Mouse (Mus musculus) cerebellum, postnatal 36 days (tissue): ENCODE data around the gene Idh3a.
"Not testable (repeated sequence)": the region's sequence is repeated elsewhere in the genome, so short reads cannot be mapped to it uniquely, and the experiment has no call there.

Experiments used
- DNase-seq, 2 experiments: peaks; one replicate each; pipeline ENCODE4 v3.0.0; 2021 to 2022; ENCODE audit warnings: mixed read lengths in 2 of 2

Idh3a gene

DNA sequence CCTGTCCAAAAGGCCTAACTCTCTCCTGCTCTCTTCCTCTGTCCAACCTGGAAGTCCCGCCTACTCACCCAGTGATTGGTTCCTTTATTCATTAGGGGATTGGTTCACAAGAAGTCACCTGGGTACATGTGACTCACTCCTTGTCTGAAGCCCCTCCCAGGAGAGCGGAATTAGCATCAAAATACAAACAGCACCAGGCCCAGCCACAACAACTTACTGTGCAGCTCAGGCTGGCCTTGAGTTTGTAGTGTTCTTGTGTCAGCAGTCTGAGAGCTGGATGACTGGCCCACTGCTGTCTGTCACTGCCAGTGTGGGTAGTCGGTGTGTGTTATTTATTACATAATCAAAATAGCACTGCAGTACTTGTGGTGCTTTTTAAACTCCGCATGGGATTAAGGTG is 7.5 kb downstream of the Idh3a start:
- not testable (repeated sequence) for DNase-seq

DNA sequence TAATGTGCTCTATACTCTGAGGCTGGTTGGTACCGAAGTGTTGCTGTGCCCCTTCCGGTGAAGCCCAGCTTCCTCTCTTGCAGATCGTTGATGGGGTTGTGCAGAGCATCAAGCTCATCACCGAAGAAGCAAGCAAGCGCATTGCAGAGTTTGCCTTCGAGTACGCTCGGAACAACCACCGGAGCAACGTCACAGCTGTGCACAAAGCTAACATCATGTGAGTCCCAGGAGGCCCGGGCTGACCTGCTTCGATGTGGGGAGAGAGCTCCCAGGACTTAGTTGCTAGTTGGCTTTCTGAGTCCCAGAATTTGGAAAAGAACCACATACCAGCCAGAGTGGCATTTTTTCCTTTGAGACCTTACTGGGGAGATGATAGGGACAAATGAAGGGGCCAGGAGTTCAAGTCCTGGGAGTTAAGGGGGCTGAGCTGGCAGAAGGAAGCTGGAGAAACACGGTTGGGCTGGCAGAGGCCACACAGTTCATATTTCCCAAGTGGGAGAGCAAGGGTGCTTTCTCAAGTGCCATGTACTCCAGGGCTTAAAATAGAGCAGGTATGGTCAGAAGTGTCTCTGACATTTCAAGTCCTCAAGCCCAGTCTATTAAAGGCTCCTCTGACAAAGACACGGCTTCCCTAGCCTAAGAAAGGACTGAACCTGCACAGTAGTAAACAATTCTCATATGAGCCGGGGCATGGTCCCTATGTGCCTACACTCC is 10.8 kb downstream of the Idh3a start:
- no peak for DNase-seq

DNA sequence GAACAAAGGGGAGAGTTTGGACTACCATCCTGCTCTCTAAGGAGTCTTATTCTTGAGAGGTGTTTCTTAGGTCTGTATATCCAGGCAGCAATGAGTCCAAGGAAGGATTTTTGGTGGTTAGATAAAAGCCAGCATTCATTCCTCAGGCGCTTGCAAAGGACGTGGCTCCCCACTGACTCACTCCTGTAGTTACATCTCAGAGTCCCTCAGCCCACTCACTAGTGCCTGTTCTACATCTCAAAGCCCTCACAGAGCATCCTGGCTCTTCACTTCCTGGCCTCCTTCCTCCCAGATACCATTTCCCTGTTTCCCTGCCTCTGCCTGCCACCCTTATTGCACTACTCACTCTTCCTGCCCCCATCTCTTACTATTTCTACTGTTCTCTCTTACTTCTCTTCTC is 16.3 kb downstream of the Idh3a start:
- DNase-seq: no peak

DNA sequence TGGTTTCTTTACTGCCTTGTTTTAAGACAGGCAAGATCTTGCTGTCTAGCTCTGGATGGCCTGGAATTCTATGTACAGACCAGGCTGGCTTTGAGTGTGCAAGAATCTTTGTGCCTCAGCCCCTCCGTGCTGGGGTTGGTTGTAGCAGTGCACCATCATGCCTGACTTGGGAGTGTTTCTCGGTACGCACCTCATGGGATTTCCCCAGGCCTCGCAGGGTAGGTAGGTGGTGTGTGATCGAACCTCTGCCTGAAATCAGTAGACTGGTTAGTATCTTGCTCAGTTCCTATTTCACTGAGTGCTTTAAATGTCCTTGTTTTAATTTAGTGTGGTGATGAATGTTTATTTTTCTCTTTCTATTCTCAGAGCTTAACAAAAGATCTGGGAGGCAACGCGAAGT is 16.8 kb downstream of the Idh3a start:
- no peak for DNase-seq

DNA sequence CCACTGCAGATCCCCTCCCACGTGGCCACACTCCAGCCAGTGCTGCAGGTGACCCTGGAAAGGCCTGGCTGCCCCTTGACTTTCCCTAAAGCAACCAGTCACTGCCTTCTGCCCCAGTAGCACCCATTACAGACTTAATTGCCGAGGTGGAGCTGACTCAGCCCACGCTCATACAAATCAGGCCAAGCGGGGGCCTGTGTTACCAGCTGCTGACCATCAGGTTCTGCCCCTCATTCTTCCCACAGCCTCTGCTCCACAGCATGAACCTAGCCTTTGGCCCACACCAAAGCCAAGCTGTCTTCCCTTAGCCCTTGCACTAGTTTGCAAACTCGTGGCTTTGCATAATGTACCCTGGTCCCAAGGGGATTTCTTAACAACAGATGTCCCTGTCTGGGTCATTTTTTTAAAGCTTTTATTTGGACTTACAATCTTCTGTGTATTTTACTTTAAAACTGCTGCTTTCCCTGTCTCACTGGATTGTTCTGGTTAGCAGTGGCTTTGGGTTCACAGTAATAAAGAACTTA is 18.1 kb downstream of the Idh3a start:
- no peak for DNase-seq

DNA sequence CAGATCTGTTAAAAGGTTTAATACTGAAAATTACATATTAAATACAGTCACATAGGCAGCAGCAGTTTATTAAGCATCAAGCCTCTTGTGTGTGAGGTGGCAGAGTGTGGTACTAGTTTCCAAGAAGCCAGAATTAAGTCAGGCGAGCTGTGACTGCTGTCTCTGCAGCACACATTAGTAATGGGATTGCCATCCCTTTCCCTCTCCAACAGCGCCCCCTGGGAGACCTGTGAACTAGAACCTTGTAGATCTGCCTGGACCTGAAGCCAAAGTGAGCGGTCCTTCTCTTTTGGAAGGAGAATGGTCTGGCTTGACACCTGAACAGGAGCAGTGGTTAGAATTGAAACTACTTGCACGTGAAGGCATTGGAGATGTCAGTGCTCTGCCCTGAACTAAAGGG is 18.8 kb downstream of the Idh3a start:
- peak; percentile 52 to 62 for DNase-seq

DNA sequence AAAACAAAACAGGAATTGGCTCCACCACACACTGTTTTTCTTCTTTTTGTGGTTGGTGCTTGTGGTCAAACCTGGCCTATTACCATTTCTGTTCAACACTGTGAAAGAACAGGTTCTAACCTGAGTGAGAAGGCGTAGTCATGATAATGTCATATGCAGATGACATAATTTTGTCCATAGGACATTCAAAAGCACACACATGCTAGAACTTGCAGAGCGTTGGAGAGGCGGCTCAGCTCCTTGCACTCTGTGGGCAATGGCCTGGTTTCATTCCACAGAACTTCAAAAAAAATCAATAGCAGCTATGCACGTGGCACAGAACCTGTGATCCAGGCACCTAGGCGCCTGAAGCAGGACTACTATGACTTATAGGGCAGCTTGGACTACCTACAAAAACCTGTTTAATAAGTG is 26.7 kb downstream of the Idh3a start:
- DNase-seq: no peak

DNA sequence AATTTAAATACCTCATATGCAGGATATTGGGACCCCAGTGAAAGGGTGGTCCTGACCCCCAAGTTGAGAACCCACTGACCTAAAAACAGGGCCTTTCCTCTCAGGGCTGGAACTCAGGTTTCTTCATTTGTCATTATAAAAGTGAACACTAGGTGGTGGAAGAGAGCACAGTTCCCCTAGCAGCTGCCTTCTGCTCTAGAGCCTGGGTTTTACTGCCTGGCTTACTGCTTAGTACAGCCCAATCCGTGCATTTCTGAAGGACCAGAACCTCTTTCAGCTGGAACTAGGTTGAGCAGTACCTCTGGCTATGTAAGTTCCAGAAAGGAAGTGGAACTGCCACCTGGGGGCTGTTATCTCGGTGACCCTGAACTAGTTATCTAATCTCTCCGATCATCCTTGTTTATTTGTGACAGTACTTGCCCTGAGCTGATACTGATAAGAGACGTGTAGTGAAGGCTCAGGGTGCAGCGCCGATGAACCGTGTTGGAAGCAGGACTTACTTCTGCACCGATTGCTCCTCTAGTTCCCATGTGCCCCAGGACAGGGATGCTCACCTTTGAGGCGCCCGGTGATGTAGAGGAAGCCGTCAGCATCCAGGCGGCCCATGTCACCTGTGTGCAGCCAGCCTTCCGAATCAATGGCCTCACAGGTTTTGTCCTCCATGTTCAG is 28.2 kb downstream of the Idh3a start:
- DNase-seq: peak; percentile 9 to 43

DNA sequence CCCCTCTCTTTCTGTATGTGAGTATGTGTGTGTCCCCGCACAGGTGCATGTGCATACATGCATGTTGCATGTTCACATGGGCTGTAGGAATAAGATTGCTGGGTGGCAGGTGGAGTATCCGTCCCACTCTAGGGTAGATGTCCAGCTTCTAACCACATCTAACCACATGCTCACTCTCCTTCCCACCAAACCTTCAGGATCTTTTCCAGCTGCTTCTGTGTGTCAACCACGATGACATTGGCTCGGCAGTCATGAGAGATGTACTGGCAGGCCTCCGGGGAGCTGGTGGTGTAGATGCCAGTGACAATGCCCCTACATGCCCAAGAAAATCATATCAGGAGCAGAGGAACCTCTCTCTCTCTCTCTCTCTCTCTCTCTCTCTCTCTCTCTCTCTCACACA is 41.1 kb downstream of the Idh3a start:
- no peak for DNase-seq

DNA sequence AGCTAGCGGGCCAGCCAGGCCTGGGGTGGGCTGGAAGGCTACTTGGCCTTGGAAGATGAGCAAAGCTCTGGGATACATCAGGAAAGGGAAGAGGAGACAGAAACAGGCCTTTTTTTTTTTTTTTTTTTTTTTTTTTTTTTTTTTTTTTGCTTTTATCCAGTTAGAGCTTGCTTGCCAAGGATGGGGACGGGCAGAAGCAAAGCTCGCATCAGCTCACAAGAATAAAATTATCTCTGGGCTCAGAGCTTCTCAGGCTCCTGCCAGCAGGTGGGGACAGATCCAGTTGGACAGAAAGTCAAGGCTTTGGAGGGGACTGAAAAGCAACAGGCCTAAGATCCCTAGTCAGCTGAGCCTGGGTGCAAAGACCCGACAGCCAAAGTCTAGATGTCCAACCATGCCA is 42.6 kb downstream of the Idh3a start:
- peak; percentile 17 to 22 for DNase-seq

DNA sequence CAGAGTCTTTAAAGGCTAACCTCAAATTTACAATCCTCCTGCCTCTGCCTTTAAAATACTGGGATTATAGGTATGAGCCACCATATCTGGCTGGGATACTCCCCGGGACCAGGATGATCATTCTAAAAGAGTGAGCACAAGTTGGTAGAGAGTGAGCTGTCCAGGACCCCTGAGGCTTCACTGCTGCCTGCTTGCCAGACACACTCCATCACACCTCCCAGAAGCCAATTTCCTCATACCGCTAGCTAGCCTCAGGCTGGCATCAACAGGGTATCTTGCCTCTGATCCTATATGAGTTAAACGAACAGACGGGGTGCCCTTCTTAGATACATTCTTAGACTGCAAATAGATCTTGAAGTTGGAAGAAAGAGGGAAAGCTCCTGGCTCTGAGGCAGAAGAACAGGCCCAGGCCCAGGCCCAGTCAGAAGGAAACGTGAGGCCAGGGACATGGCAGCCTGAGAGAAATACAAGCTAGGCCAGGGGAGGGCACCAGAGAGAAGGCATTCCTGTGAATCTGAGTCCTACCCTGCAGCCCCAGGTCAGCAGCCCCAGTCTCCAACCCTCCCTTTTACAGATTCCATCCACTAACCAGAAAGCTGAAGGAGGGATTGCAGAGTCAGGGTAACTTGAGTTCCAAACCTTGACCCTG is 43.6 kb downstream of the Idh3a start:
- DNase-seq: peak; percentile 31 to 32

DNA sequence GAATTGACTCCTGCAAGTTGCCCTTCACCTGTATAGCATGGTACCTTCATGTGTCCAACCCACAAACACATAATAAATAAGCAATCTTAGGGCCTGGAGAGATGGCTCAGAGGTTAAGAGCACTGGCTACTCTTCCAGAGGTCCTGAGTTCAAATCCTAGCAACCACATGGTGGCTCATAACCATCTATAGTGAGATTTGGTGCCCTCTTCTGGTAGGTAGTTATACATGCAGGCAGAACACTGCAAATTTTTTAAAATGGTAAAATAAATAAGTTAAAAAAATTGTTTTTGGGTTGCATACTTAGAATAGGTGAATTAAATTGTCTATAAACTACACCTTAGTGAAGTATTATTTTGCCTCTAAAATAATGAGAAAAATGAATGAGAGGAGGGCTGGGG is 44.8 kb downstream of the Idh3a start:
- DNase-seq: no peak

DNA sequence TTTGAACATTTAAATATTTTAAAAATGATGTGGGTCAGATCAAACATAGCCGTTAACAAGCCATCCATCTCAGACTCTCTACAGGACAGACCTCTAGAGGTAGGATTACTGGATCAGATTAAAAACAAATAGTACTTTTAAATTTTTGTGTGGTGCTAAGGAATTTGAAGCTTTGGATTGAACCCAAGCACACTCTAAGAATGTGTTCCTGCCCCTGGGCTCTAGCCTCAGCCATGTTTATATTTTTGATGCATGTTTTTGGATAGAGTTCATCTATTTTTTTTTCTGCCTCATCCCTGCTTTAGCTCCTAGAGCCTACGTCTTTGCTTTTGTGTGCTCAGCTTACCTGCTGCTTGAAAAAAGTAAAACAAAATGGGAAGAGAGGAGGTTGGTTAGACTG is 47.3 kb downstream of the Idh3a start:
- no peak for DNase-seq

DNA sequence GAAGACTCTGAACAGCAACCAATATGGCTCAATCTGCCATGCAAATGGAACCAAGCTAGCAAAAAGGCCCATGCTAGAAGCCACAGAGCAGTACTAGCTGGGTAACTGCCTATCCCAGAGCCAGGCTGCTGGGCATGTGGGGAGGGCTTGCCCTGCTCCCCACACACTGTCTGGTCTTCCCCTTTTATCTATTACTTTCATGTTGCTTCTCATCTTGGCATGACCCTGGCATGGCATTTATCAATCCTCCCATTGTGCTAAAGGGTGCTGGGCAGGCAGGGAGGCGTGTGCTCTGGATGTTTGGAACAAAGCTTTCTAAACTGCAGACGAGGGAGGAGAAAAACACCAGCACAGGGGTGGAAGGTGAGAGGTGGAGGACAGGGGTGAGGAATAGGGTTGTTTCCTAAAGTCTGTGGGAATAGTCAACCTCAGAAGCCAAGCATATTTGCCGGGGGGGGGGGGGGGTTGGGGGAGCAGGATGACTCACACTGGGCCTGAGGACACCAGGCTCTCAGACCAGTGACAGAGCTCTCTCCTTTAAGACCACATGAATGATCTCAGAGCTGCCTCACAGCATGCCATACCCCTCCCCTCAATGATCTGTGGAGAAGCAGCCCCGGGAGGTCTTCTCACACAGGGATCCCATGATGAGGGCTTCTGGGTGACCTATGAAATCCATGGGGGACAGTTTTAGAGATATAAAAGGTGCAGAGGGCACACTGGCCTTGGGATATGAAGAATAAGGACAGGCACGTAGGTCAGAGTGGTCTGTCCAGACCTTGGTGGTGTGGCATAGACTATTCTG is 51.6 kb downstream of the Idh3a start:
- no peak for DNase-seq

DNA sequence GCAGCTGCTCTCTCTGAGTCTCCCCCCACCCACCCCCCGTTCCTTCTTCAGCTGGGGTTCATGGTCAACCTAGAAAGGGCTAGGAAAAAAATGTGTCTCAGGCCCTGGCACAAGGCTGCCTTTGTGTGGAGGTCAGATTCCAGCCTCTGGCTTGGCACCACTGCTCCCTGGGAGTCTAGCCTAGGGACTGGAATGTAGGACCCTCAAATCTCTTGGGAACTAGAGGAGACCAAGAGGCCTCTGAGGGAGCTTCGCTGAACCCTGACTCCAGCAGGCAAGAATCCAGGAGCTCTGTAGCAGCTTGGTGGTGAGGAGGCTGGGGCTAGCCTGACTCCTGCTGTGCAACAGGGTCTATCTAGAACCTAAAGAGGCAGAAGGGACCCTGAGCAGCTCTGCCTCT is 53.1 kb downstream of the Idh3a start:
- no peak for DNase-seq

DNA sequence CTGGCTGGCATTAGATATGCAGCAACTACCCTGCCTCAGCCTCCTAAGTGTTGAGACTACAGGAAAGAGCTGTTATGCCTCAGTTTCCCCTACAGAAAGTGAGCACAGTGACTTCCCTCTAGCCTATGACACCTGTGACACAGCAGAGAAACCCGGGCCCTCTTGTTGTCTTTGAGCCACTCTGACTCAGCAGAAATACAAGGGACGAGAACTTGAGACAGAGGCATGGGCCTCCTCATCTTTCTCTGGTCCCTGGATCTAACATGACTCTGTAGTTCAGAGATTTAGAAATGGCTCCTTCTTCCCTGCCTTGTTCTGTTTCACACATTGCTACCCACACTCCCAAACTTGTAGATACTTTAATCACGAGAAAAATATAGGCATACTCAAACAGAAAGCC is 55.4 kb downstream of the Idh3a start:
- no peak for DNase-seq

DNA sequence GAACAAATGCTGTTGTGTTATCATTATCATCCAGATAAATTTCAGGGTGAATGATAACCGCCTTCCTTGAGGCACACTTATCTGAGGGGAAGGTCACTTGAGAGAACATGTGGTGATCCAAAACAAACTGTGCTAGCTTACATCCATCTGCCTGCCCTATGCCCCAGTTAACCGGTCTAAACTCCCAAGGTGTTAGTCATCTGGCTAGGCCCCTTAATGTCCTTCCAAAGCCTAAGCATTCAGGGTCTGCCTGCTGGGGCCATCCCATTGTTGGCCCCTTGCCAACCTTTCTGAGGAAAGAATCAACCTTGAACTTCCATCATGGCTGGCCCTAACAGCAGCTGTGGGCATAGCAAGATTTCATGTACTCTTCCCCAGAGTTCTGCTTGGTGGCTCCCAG is 56.0 kb downstream of the Idh3a start:
- no peak for DNase-seq

DNA sequence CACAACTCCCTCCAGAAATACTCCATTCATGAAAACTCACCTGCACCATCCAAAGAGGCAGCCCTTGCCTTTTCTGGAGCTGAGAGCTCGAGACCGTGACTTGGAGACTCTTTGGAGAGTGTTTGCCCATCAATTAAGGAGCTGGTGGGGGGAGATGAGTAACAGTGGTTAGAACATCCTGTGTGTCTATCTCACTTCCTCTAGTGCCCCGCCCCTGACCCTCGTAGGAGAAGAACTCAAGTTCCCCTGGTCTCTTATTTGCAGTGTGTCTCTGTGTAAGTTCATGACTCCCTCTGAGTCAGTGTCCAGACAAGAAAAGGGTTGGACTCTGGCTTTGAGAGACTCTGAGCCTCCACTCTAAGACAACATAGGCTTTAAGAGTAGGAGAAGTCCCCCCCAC is 56.4 kb downstream of the Idh3a start:
- DNase-seq: no peak

DNA sequence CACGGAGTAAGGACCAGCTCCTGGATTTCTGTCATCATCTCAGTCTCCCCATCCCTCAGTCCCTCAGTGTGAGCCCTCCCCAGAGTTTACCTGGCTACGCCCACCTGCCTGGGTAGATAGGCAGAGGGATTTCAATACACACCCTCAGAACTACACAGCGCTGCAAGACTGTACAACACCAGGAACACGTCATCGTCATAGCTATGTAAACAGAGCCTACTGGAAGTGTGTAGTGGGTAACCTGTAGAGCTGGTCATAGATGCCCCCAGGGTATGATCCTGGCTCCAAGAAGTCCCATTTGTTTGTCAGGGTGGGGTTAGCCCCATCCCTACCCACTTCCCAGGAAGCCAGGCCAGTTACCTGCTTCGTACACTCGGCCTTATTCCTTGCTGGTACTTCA is 57.0 kb downstream of the Idh3a start:
- DNase-seq: no peak

DNA sequence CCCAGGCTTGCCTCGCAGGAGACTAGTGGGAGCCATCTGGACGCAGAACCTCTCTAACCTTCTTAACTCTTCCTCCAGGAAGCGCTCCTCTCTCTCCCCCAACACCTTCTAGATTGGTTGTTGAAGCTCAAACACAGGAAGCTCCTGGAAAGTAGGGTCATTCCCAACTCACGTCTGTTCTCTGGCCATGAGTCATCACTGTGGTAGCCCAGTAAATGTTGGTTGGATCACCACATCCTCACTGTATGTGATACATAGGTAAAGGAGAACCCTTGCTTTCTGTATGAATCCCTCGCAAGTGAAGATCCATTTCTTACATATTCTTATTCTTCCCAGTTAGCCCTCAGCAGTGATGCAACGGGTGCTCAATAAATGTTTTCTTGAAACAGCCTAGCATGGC is 59.4 kb downstream of the Idh3a start:
- DNase-seq: no peak

DNA sequence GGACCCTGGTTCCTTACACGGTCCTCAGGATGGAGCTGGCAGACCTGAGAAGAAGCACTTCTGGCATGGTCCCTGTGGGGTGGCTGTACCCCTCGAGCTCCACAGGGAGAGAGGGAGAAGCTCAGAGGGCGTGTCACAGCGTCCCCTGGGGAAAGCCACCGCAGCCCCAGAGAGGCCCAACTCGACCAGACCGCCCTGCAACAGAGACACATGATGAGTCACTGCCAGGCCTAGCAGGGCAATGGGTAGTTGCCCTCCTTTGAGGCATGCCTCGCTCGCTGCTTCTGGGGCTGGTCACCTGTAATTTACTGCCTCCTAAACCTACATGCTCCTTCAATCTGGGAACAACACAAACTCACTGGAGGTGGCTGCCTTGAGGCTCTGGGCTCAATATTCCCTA is 60.1 kb downstream of the Idh3a start:
- DNase-seq: no peak

DNA sequence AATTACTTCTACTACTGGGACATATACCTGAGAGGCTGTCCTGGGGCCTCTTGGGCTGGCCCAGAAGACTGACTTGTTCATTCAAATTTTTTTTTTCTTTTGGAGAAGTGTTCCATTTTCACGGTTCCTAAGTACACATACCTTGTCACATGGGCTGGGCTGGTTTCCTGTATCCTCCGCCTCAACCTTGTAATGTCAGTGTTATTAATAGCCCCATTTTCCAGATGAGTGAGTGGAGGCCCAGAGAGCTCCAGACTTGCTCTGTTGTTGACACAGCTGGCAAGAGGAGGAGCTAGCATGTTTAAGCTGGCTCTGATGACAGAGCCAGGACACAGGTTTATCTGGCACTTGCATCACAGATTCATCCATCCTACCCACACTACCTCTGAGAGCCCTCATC is 61.3 kb downstream of the Idh3a start:
- DNase-seq: no peak

DNA sequence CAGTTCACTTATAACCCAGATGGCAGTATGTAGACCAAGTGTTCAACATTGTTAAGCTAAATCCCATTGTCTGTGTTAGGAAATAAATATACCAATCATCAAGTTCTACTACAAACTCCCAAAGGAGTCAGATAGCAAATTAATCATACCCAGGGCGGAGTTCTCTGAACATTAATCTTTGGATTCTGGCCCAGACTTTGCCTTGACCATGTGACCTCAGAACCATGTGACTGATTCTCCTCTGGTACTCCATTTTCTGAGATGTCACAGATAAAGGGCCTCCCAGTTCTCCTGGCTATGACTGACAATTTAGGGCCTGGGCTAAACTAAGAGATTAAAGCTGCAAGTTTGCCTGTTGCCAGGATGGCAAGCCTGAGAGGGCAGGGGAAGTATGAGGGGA is 63.2 kb downstream of the Idh3a start:
- no peak for DNase-seq
